Mouse (Mus musculus): Measurements from ENCODE around the gene Enpp1. TPM values are rescaled to one million over a fixed set of nuclear protein-coding genes. Genes with fewer than 3 reads are reported as not detected.

Enpp1 gene
- polyA plus RNA-seq, 1 experiment from 2014 or later = 1.4 TPM

- WGBS = 78% methylated on average over 6 of the region's 6 CpGs
- Histone ChIP-seq H3K4me2 (ENCODE audit: low read depth, low read length) (no peak overlapping the region), H3K36me3 (replicated peaks; ENCODE audit: control insufficient read depth, insufficient read depth, low read depth, low read length) (no peaks in the 10 kb centered on the region), H3K4me3 (ENCODE audit: low read depth, low read length) (no peak overlapping the region), H3K9me3 (replicated peaks; ENCODE audit: control insufficient read depth, low read length) (no peaks in the 10 kb centered on the region), H3K27me3 (ENCODE audit: control insufficient read depth, insufficient read depth, low read length) (no peaks in the 10 kb centered on the region), H3K9ac (replicated peaks; ENCODE audit: low read length) (no peak overlapping the region), H3K4me1 (ENCODE audit: control insufficient read depth, insufficient read depth, low read length) (no peaks in the 10 kb centered on the region), H3K27ac (replicated peaks; ENCODE audit: low read depth, low read length) (no peak overlapping the region)
- ATAC-seq (replicated peaks; ENCODE audit: insufficient number of reproducible peaks, low FRiP score, low TSS enrichment, low read depth) (no peak), DNase-seq (ENCODE audit: low spot score) (no peak)
Measured at GRCm38 (mm10) chr10:24640186-24640875, 71.6 kb downstream of the Enpp1 start.

GRCm38 (mm10) chr10:24639596-24639995 is 72.4 kb downstream of the Enpp1 start:
- Histone ChIP-seq H3K9ac (replicated peaks; ENCODE audit: low read length) (no peak overlapping the region), H3K36me3 (replicated peaks; ENCODE audit: control insufficient read depth, insufficient read depth, low read depth, low read length) (no peaks in the 10 kb centered on the region), H3K4me1 (ENCODE audit: control insufficient read depth, insufficient read depth, low read length) (no peaks in the 10 kb centered on the region), H3K27ac (replicated peaks; ENCODE audit: low read depth, low read length) (no peak overlapping the region), H3K27me3 (ENCODE audit: control insufficient read depth, insufficient read depth, low read length) (no peaks in the 10 kb centered on the region), H3K9me3 (replicated peaks; ENCODE audit: control insufficient read depth, low read length) (no peaks in the 10 kb centered on the region), H3K4me3 (ENCODE audit: low read depth, low read length) (no peak overlapping the region), H3K4me2 (ENCODE audit: low read depth, low read length) (no peak overlapping the region)
- 65% methylated on average over 7 of the region's 7 CpGs for WGBS
- no peak for ATAC-seq (replicated peaks; ENCODE audit: insufficient number of reproducible peaks, low FRiP score, low TSS enrichment, low read depth)
- no peak for DNase-seq (ENCODE audit: low spot score)

- 35% methylated on average over 10 of the region's 10 CpGs for WGBS
- DNase-seq (ENCODE audit: low spot score) = peak; percentile 64
- Histone ChIP-seq H3K4me3 (ENCODE audit: low read depth, low read length) (no peak overlapping the region), H3K4me1 (ENCODE audit: control insufficient read depth, insufficient read depth, low read length) (no peaks in the 10 kb centered on the region), H3K27ac (replicated peaks; ENCODE audit: low read depth, low read length) (no peak overlapping the region), H3K4me2 (ENCODE audit: low read depth, low read length) (no peak overlapping the region), H3K9ac (replicated peaks; ENCODE audit: low read length) (no peak overlapping the region), H3K9me3 (replicated peaks; ENCODE audit: control insufficient read depth, low read length) (no peaks in the 10 kb centered on the region), H3K36me3 (replicated peaks; ENCODE audit: control insufficient read depth, insufficient read depth, low read depth, low read length) (no peaks in the 10 kb centered on the region), H3K27me3 (ENCODE audit: control insufficient read depth, insufficient read depth, low read length) (no peaks in the 10 kb centered on the region)
- ATAC-seq (replicated peaks; ENCODE audit: insufficient number of reproducible peaks, low FRiP score, low TSS enrichment, low read depth) = 0 out of 2 replicates have a peak, but pooled peaks have one; percentile 44
Measured at GRCm38 (mm10) chr10:24638306-24639070, 73.5 kb downstream of the Enpp1 start.

- no peaks in the 10 kb centered on the region for H3K9me3 ChIP-seq (replicated peaks; ENCODE audit: control insufficient read depth, low read length)
- H3K4me2 ChIP-seq (ENCODE audit: low read depth, low read length) = no peak overlapping the region
- H3K4me1 ChIP-seq (ENCODE audit: control insufficient read depth, insufficient read depth, low read length) = no peaks in the 10 kb centered on the region
- H3K27me3 ChIP-seq (ENCODE audit: control insufficient read depth, insufficient read depth, low read length) = no peaks in the 10 kb centered on the region
- H3K36me3 ChIP-seq (replicated peaks; ENCODE audit: control insufficient read depth, insufficient read depth, low read depth, low read length) = no peaks in the 10 kb centered on the region
- H3K4me3 ChIP-seq (ENCODE audit: low read depth, low read length) = no peak overlapping the region
- DNase-seq (ENCODE audit: low spot score) = no peak
- no peak overlapping the region for H3K9ac ChIP-seq (replicated peaks; ENCODE audit: low read length)
- WGBS = 93% methylated on average over 2 of the region's 2 CpGs
- no peak overlapping the region for H3K27ac ChIP-seq (replicated peaks; ENCODE audit: low read depth, low read length)
- ATAC-seq (replicated peaks; ENCODE audit: insufficient number of reproducible peaks, low FRiP score, low TSS enrichment, low read depth) = no peak
Measured at GRCm38 (mm10) chr10:24636986-24637385, 75.0 kb downstream of the Enpp1 start.

- DNase-seq (ENCODE audit: low spot score) = no peak
- no peak for ATAC-seq (replicated peaks; ENCODE audit: insufficient number of reproducible peaks, low FRiP score, low TSS enrichment, low read depth)
- 85% methylated on average over 10 of the region's 10 CpGs for WGBS
- no peaks in the 10 kb centered on the region for H3K27me3 ChIP-seq (ENCODE audit: control insufficient read depth, insufficient read depth, low read length)
- H3K4me3 ChIP-seq (ENCODE audit: low read depth, low read length) = no peak overlapping the region
- H3K27ac ChIP-seq (replicated peaks; ENCODE audit: low read depth, low read length) = no peak overlapping the region
- H3K36me3 ChIP-seq (replicated peaks; ENCODE audit: control insufficient read depth, insufficient read depth, low read depth, low read length) = no peaks in the 10 kb centered on the region
- no peaks in the 10 kb centered on the region for H3K4me1 ChIP-seq (ENCODE audit: control insufficient read depth, insufficient read depth, low read length)
- no peak overlapping the region for H3K4me2 ChIP-seq (ENCODE audit: low read depth, low read length)
- no peak overlapping the region for H3K9ac ChIP-seq (replicated peaks; ENCODE audit: low read length)
- no peaks in the 10 kb centered on the region for H3K9me3 ChIP-seq (replicated peaks; ENCODE audit: control insufficient read depth, low read length)
Measured at GRCm38 (mm10) chr10:24635884-24636283, 76.1 kb downstream of the Enpp1 start.

GRCm38 (mm10) chr10:24635331-24635815 is 76.6 kb downstream of the Enpp1 start:
- Histone ChIP-seq H3K27me3 (ENCODE audit: control insufficient read depth, insufficient read depth, low read length) (no peaks in the 10 kb centered on the region), H3K36me3 (replicated peaks; ENCODE audit: control insufficient read depth, insufficient read depth, low read depth, low read length) (no peaks in the 10 kb centered on the region), H3K9me3 (replicated peaks; ENCODE audit: control insufficient read depth, low read length) (no peaks in the 10 kb centered on the region), H3K27ac (replicated peaks; ENCODE audit: low read depth, low read length) (no peak overlapping the region), H3K4me1 (ENCODE audit: control insufficient read depth, insufficient read depth, low read length) (no peaks in the 10 kb centered on the region), H3K9ac (replicated peaks; ENCODE audit: low read length) (no peak overlapping the region), H3K4me3 (ENCODE audit: low read depth, low read length) (no peak overlapping the region), H3K4me2 (ENCODE audit: low read depth, low read length) (no peak overlapping the region)
- no peak for ATAC-seq (replicated peaks; ENCODE audit: insufficient number of reproducible peaks, low FRiP score, low TSS enrichment, low read depth)
- DNase-seq (ENCODE audit: low spot score) = no peak
- WGBS = 81% methylated on average over 11 of the region's 11 CpGs

GRCm38 (mm10) chr10:24634288-24634687 is 77.7 kb downstream of the Enpp1 start:
- H3K9me3 ChIP-seq (replicated peaks; ENCODE audit: control insufficient read depth, low read length) = no peaks in the 10 kb centered on the region
- H3K36me3 ChIP-seq (replicated peaks; ENCODE audit: control insufficient read depth, insufficient read depth, low read depth, low read length) = no peaks in the 10 kb centered on the region
- no peaks in the 10 kb centered on the region for H3K27me3 ChIP-seq (ENCODE audit: control insufficient read depth, insufficient read depth, low read length)
- H3K27ac ChIP-seq (replicated peaks; ENCODE audit: low read depth, low read length) = no peak overlapping the region
- WGBS = 89% methylated on average over 9 of the region's 9 CpGs
- no peak overlapping the region for H3K4me2 ChIP-seq (ENCODE audit: low read depth, low read length)
- no peak overlapping the region for H3K9ac ChIP-seq (replicated peaks; ENCODE audit: low read length)
- H3K4me1 ChIP-seq (ENCODE audit: control insufficient read depth, insufficient read depth, low read length) = no peaks in the 10 kb centered on the region
- H3K4me3 ChIP-seq (ENCODE audit: low read depth, low read length) = no peak overlapping the region
- ATAC-seq (replicated peaks; ENCODE audit: insufficient number of reproducible peaks, low FRiP score, low TSS enrichment, low read depth) (no peak), DNase-seq (ENCODE audit: low spot score) (no peak)

- ATAC-seq (replicated peaks; ENCODE audit: insufficient number of reproducible peaks, low FRiP score, low TSS enrichment, low read depth) (no peak), DNase-seq (ENCODE audit: low spot score) (no peak)
- no peak overlapping the region for H3K27ac ChIP-seq (replicated peaks; ENCODE audit: low read depth, low read length)
- H3K9ac ChIP-seq (replicated peaks; ENCODE audit: low read length) = no peak overlapping the region
- no peak overlapping the region for H3K4me3 ChIP-seq (ENCODE audit: low read depth, low read length)
- 91% methylated on average over 5 of the region's 5 CpGs for WGBS
- H3K27me3 ChIP-seq (ENCODE audit: control insufficient read depth, insufficient read depth, low read length) = no peaks in the 10 kb centered on the region
- no peak overlapping the region for H3K4me2 ChIP-seq (ENCODE audit: low read depth, low read length)
- H3K9me3 ChIP-seq (replicated peaks; ENCODE audit: control insufficient read depth, low read length) = no peaks in the 10 kb centered on the region
- H3K4me1 ChIP-seq (ENCODE audit: control insufficient read depth, insufficient read depth, low read length) = no peaks in the 10 kb centered on the region
- no peaks in the 10 kb centered on the region for H3K36me3 ChIP-seq (replicated peaks; ENCODE audit: control insufficient read depth, insufficient read depth, low read depth, low read length)
Measured at GRCm38 (mm10) chr10:24631122-24631521, 80.8 kb downstream of the Enpp1 start.

All from embryonic facial prominence, embryonic 11.5 days (tissue).